Mouse (Mus musculus): ENCODE results near the gene Efhd2. TPM values are rescaled to one million over a fixed set of nuclear protein-coding genes. Genes with fewer than 3 reads are reported as not detected.
A peak's percentile ranks its signal among the peaks of the same experiment; 100 is the strongest.

Efhd2 gene
- polyA plus RNA-seq, 1 experiment from 2014 or later, result 39.9 TPM

- H3K27me3 ChIP-seq (ENCODE audit: insufficient read depth, low read length), result no peaks in the 10 kb centered on the region
- no peaks in the 10 kb centered on the region for H3K9me3 ChIP-seq (ENCODE audit: low read length)
- H3K36me3 ChIP-seq (replicated peaks; ENCODE audit: insufficient read depth, low read length), result peaks cover 20% of the 10 kb centered on the region
- TF ChIP-seq CTCF (IDR thresholded peaks at IDR 0.05; ENCODE audit: low read depth) (no peak), EP300 (IDR thresholded peaks at IDR 0.05; ENCODE audit: low read depth) (no peak)
- no peak overlapping the region for H3K9ac ChIP-seq (replicated peaks)
- no peak overlapping the region for H3K27ac ChIP-seq (ENCODE audit: low read depth)
- ATAC-seq (no peak), DNase-seq (no peak)
- no peak overlapping the region for H3K4me3 ChIP-seq (ENCODE audit: low read depth, low read length)
- 52% methylated on average over 14 of the region's 14 CpGs for WGBS (ENCODE audit: insufficient replicate concordance)
- H3K4me2 ChIP-seq (ENCODE audit: low read depth, low read length), result no peak overlapping the region
- H3K4me1 ChIP-seq (ENCODE audit: insufficient read depth), result no peaks in the 10 kb centered on the region
These were observed 57.7 kb downstream of the Efhd2 start for GRCm38 (mm10) chr4:141816776-141817655.

- H3K9me3 ChIP-seq (ENCODE audit: low read length), result no peaks in the 10 kb centered on the region
- no peak overlapping the region for H3K4me2 ChIP-seq (ENCODE audit: low read depth, low read length)
- no peak for ATAC-seq
- H3K4me1 ChIP-seq (ENCODE audit: insufficient read depth), result no peaks in the 10 kb centered on the region
- no peak overlapping the region for H3K27ac ChIP-seq (ENCODE audit: low read depth)
- H3K9ac ChIP-seq (replicated peaks), result no peak overlapping the region
- H3K36me3 ChIP-seq (replicated peaks; ENCODE audit: insufficient read depth, low read length), result peaks cover 27% of the 10 kb centered on the region
- 91% methylated on average over 7 of the region's 7 CpGs for WGBS (ENCODE audit: insufficient replicate concordance)
- H3K4me3 ChIP-seq (ENCODE audit: low read depth, low read length), result no peak overlapping the region
- no peaks in the 10 kb centered on the region for H3K27me3 ChIP-seq (ENCODE audit: insufficient read depth, low read length)
- no peak for DNase-seq
- no peak for TF ChIP-seq EP300 (IDR thresholded peaks at IDR 0.05; ENCODE audit: low read depth)
- TF ChIP-seq CTCF (IDR thresholded peaks at IDR 0.05; ENCODE audit: low read depth), result no peak
These were observed 58.5 kb downstream of the Efhd2 start for GRCm38 (mm10) chr4:141816267-141816666.

GRCm38 (mm10) chr4:141811375-141811774 is 63.3 kb downstream of the Efhd2 start:
- WGBS (ENCODE audit: insufficient replicate concordance), result 94% methylated on average over 7 of the region's 7 CpGs
- Histone ChIP-seq H3K9ac (replicated peaks) (no peak overlapping the region), H3K4me2 (ENCODE audit: low read depth, low read length) (no peak overlapping the region), H3K36me3 (replicated peaks; ENCODE audit: insufficient read depth, low read length) (peaks cover 72% of the 10 kb centered on the region), H3K4me3 (ENCODE audit: low read depth, low read length) (no peak overlapping the region), H3K9me3 (ENCODE audit: low read length) (no peaks in the 10 kb centered on the region), H3K4me1 (ENCODE audit: insufficient read depth) (no peaks in the 10 kb centered on the region), H3K27ac (ENCODE audit: low read depth) (no peak overlapping the region), H3K27me3 (ENCODE audit: insufficient read depth, low read length) (no peaks in the 10 kb centered on the region)
- ATAC-seq, result no peak
- no peak for TF ChIP-seq EP300 (IDR thresholded peaks at IDR 0.05; ENCODE audit: low read depth)
- no peak for TF ChIP-seq CTCF (IDR thresholded peaks at IDR 0.05; ENCODE audit: low read depth)
- DNase-seq, result no peak

GRCm38 (mm10) chr4:141810975-141811374 is 63.7 kb downstream of the Efhd2 start:
- no peak overlapping the region for H3K9ac ChIP-seq (replicated peaks)
- H3K4me1 ChIP-seq (ENCODE audit: insufficient read depth), result no peaks in the 10 kb centered on the region
- no peaks in the 10 kb centered on the region for H3K27me3 ChIP-seq (ENCODE audit: insufficient read depth, low read length)
- TF ChIP-seq CTCF (IDR thresholded peaks at IDR 0.05; ENCODE audit: low read depth) (peak; percentile 28; the same call in 1 of the 2 replicates), EP300 (IDR thresholded peaks at IDR 0.05; ENCODE audit: low read depth) (no peak)
- H3K4me3 ChIP-seq (ENCODE audit: low read depth, low read length), result no peak overlapping the region
- no peaks in the 10 kb centered on the region for H3K9me3 ChIP-seq (ENCODE audit: low read length)
- H3K4me2 ChIP-seq (ENCODE audit: low read depth, low read length), result no peak overlapping the region
- WGBS (ENCODE audit: insufficient replicate concordance), result 98% methylated on average over 2 of the region's 2 CpGs
- DNase-seq, result no peak
- no peak for ATAC-seq
- no peak overlapping the region for H3K27ac ChIP-seq (ENCODE audit: low read depth)
- H3K36me3 ChIP-seq (replicated peaks; ENCODE audit: insufficient read depth, low read length), result peaks cover 75% of the 10 kb centered on the region

- TF ChIP-seq EP300 (IDR thresholded peaks at IDR 0.05; ENCODE audit: low read depth) (no peak), CTCF (IDR thresholded peaks at IDR 0.05; ENCODE audit: low read depth) (peak; percentile 84)
- H3K27ac ChIP-seq (ENCODE audit: low read depth), result no peak overlapping the region
- DNase-seq (peak; percentile 58), ATAC-seq (peak; percentile 65)
- H3K4me2 ChIP-seq (ENCODE audit: low read depth, low read length), result no peak overlapping the region
- peaks cover 84% of the 10 kb centered on the region for H3K36me3 ChIP-seq (replicated peaks; ENCODE audit: insufficient read depth, low read length)
- no peaks in the 10 kb centered on the region for H3K4me1 ChIP-seq (ENCODE audit: insufficient read depth)
- H3K9me3 ChIP-seq (ENCODE audit: low read length), result no peaks in the 10 kb centered on the region
- no peak overlapping the region for H3K4me3 ChIP-seq (ENCODE audit: low read depth, low read length)
- no peak overlapping the region for H3K9ac ChIP-seq (replicated peaks)
- WGBS (ENCODE audit: insufficient replicate concordance), result 75% methylated on average over 8 of the region's 8 CpGs
- H3K27me3 ChIP-seq (ENCODE audit: insufficient read depth, low read length), result no peaks in the 10 kb centered on the region
These were observed 64.8 kb downstream of the Efhd2 start for GRCm38 (mm10) chr4:141809850-141810464.

Other genes with a start within 250 kb of the Efhd2 start
- gene Plekhm2, start 210.0 kb downstream of the Efhd2 start, polyA plus RNA-seq (2015; fragmentation: Nextera tagmentation; extraction: Ambion mirVana), result 1.7 TPM in 2 replicates
- gene Rsc1a1, start 189.3 kb downstream of the Efhd2 start, polyA plus RNA-seq (2015; fragmentation: Nextera tagmentation; extraction: Ambion mirVana), result not detected in 2 replicates
- gene Ddi2, start 151.5 kb downstream of the Efhd2 start, polyA plus RNA-seq (2015; fragmentation: Nextera tagmentation; extraction: Ambion mirVana), result 21.7 and 22.6 TPM in 2 replicates
- gene Agmat, start 128.2 kb downstream of the Efhd2 start, polyA plus RNA-seq (2015; fragmentation: Nextera tagmentation; extraction: Ambion mirVana), result 101 and 105 TPM in 2 replicates
- gene Dnajc16, start 84.0 kb downstream of the Efhd2 start, polyA plus RNA-seq (2015; fragmentation: Nextera tagmentation; extraction: Ambion mirVana), result 2.7 TPM in 2 replicates
- gene Casp9, start 81.3 kb downstream of the Efhd2 start, polyA plus RNA-seq (2015; fragmentation: Nextera tagmentation; extraction: Ambion mirVana), result 6.3 and 7.4 TPM in 2 replicates
- 0.61 and 28.3 TPM in 2 replicates for gene Cela2a, start 48.8 kb downstream of the Efhd2 start, polyA plus RNA-seq (2015; fragmentation: Nextera tagmentation; extraction: Ambion mirVana)
- gene Ctrc, start 28.6 kb downstream of the Efhd2 start, polyA plus RNA-seq (2015; fragmentation: Nextera tagmentation; extraction: Ambion mirVana), result not detected in 2 replicates
- gene Fhad1, start 140.2 kb upstream of the Efhd2 start, polyA plus RNA-seq (2015; fragmentation: Nextera tagmentation; extraction: Ambion mirVana), result 0.71 and 1.0 TPM in 2 replicates
- 13.7 and 15.7 TPM in 2 replicates for gene Tmem51, start 209.4 kb upstream of the Efhd2 start, polyA plus RNA-seq (2015; fragmentation: Nextera tagmentation; extraction: Ambion mirVana)

Measured in liver, postnatal 0 days (tissue).